Mouse (Mus musculus) liver, embryonic 14.5 days (tissue): Measurements from ENCODE around the gene Fes. TPM values are rescaled to one million over a fixed set of nuclear protein-coding genes. Genes with fewer than 3 reads are reported as not detected.

Experiments
- ATAC-seq: fragments of 200-750 bp; cut with Nextera tagmentation; 2 replicates; pipeline ENCODE4 v1.8.0; 2017; ENCODE audit warnings: moderate number of reproducible peaks, mild to moderate bottlenecking, moderate library complexity; ENCODE audit not compliant: insufficient read depth
- DNase-seq, 3 experiments: peaks; one replicate each; pipeline ENCODE4 v3.0.0-alpha.2; 2012 to 2013; ENCODE audit warnings: low read depth in 3 of 3, low spot score in 3 of 3
- H3K27ac ChIP-seq: fragments of 300-500 bp; sonication (generic); 2 replicates; pipeline ENCODE4 v1.5.1; 2014; ENCODE audit warnings: moderate library complexity, mild to moderate bottlenecking, control low read depth, inconsistent platforms
- H3K27me3 ChIP-seq: fragments of 300-500 bp; sonication (generic); 2 replicates; pipeline ENCODE4 v1.6.1; 2014; ENCODE audit warnings: mild to moderate bottlenecking, low read length, moderate library complexity; ENCODE audit not compliant: control insufficient read depth, insufficient read depth
- H3K36me3 ChIP-seq: fragments of 300-500 bp; sonication (generic); replicated peaks from 2 replicates; pipeline ENCODE4 v1.6.1; 2014; ENCODE audit warnings: low read depth; ENCODE audit not compliant: control insufficient read depth, insufficient read depth
- H3K4me1 ChIP-seq, 2 experiments: fragments of 200-500 bp in 1 of 2; fragments of 300-500 bp in 1 of 2; sonication (generic) in 1 of 2; replicated peaks; 2 replicates each; pipeline ENCODE4 v1.6.1; 2012 to 2014; ENCODE audit warnings: antibody characterized with exemption in 1 of 2, inconsistent platforms in 1 of 2, low read length in 1 of 2; ENCODE audit not compliant: control insufficient read depth in 2 of 2, insufficient read depth in 2 of 2
- H3K4me2 ChIP-seq: fragments of 300-500 bp; sonication (generic); 2 replicates; pipeline ENCODE4 v1.6.1; 2014; ENCODE audit warnings: low read depth, mild to moderate bottlenecking, control low read depth, moderate library complexity
- H3K4me3 ChIP-seq, 2 experiments: fragments of 200-500 bp in 1 of 2; fragments of 300-500 bp in 1 of 2; sonication (generic) in 1 of 2; 2 replicates each; pipeline ENCODE4 v1.5.1; 2012 to 2014; ENCODE audit warnings: low read depth in 2 of 2, low read length in 2 of 2, mild to moderate bottlenecking in 2 of 2, control low read depth in 1 of 2, inconsistent platforms in 1 of 2, moderate library complexity in 1 of 2; ENCODE audit not compliant: insufficient read depth in 1 of 2
- H3K9ac ChIP-seq: fragments of 300-500 bp; sonication (generic); replicated peaks from 2 replicates; pipeline ENCODE4 v1.6.1; 2014; ENCODE audit warnings: mild to moderate bottlenecking, control low read depth, moderate library complexity
- H3K9me3 ChIP-seq: fragments of 300-500 bp; sonication (generic); 2 replicates; pipeline ENCODE4 v1.6.1; 2016; ENCODE audit warnings: low read length, mixed read lengths; ENCODE audit not compliant: control insufficient read depth
- CTCF ChIP-seq: IDR thresholded peaks from 2 replicates; pipeline ENCODE4 v1.5.1; 2016; ENCODE audit warnings: antibody characterized with exemption, low read depth, control low read depth
- EP300 ChIP-seq: IDR thresholded peaks from 2 replicates; pipeline ENCODE4 v1.6.1; 2016; ENCODE audit warnings: antibody characterized with exemption, low read depth
- WGBS: fragments of 180-500 bp; shearing (Covaris S2); extraction: QIAGEN DNeasy Blood & Tissue Kit; methylation state at CpG from one replicate; pipeline ENCODE4 v1.1.7; 2014; ENCODE audit not compliant: insufficient replicate concordance; 5-methylcytosine and 5-hydroxymethylcytosine counted together
- polyA plus RNA-seq, 2 experiments: library from polyadenylated mRNA; depleted of rRNA in 1 of 2; stranded (reverse) in 1 of 2; unstranded in 1 of 2; fragments of >200 nt; fragmentation: Nextera tagmentation in 1 of 2; extraction: Ambion mirVana in 1 of 2; gene quantifications; 2 replicates each; pipeline versions ENCODE4 v1.2.1 to v1.2.3; 2012 to 2014

The Fes gene
- polyA plus RNA-seq, 2 experiments = 9.0 to 11.9 TPM

DNA sequence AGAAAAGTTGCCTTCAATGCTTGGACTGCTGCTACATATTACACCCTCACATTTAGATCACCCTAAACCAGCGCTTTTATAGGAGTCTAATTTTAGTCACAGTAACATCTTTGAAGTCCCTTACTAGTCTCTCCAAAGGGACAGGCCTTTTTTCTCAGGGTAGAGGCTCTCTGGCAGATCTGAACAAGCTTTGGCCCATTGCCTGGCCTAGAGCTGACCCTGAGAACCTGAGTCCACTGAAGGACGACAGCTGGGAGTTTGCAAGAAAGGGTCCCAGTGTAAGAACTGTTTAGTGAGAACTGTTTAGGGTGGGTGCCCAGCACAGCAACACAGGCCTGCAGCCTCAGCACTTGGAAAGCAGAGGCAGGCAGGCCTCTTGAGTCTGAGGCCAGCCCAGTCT lies 22.0 kb downstream of the Fes start:
- peaks cover 8% of the 10 kb centered on the region for H3K27me3 ChIP-seq
- H3K4me2 ChIP-seq = no peak overlapping the region
- no peak overlapping the region for H3K27ac ChIP-seq
- WGBS = 67% methylated on average over 2 of the region's 2 CpGs
- H3K9me3 ChIP-seq = no peaks in the 10 kb centered on the region
- H3K9ac ChIP-seq = no peak overlapping the region
- peaks cover 0 to 7% of the 10 kb centered on the region in 2 experiments; a peak in 1 of 4 replicates for H3K4me1 ChIP-seq
- DNase-seq (no peak), ATAC-seq (no peak)
- H3K36me3 ChIP-seq = no peaks in the 10 kb centered on the region
- no peak overlapping the region for H3K4me3 ChIP-seq
- TF ChIP-seq EP300 = no peak
- TF ChIP-seq CTCF = no peak

DNA sequence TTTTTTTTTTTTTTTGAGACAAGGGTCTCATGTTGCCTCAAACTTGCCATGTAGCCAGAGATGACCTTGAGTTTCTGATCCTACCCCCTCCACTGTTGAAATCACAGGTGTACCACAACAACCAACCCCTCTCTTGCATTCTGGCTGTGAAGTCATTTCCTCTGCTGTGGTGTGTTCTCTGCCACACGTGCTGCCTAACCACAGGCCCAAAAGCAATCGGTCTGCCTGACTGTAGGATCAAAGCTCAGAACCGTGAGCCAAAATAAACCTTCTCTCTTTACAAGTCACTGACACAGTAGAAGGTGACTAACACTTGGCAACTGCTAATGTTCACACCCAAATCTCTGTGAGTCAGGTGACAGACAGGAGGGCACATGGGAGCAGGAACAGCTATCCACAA lies 27.3 kb downstream of the Fes start:
- no peaks in the 10 kb centered on the region for H3K36me3 ChIP-seq
- no peaks in the 10 kb centered on the region for H3K4me1 ChIP-seq
- H3K9me3 ChIP-seq = no peaks in the 10 kb centered on the region
- no peak overlapping the region for H3K4me2 ChIP-seq
- no peak overlapping the region for H3K27ac ChIP-seq
- ATAC-seq = no peak
- no peak overlapping the region for H3K9ac ChIP-seq
- no peak overlapping the region for H3K4me3 ChIP-seq
- TF ChIP-seq CTCF (no peak), EP300 (no peak)
- WGBS = 40% methylated on average over 3 of the region's 3 CpGs
- H3K27me3 ChIP-seq = no peaks in the 10 kb centered on the region
- no peak for DNase-seq

GRCm38 (mm10) chr7:80358039-80358438 lies 29.7 kb downstream of the Fes start:
- no peaks in the 10 kb centered on the region for H3K27me3 ChIP-seq
- ATAC-seq = no peak
- no peaks in the 10 kb centered on the region for H3K36me3 ChIP-seq
- H3K27ac ChIP-seq = no peak overlapping the region
- WGBS = 73% methylated on average over 4 of the region's 4 CpGs
- no peak overlapping the region for H3K4me3 ChIP-seq
- TF ChIP-seq CTCF = no peak
- no peak for TF ChIP-seq EP300
- DNase-seq = no peak
- no peak overlapping the region for H3K4me2 ChIP-seq
- no peak overlapping the region for H3K9ac ChIP-seq
- H3K4me1 ChIP-seq = no peaks in the 10 kb centered on the region
- no peaks in the 10 kb centered on the region for H3K9me3 ChIP-seq

DNA sequence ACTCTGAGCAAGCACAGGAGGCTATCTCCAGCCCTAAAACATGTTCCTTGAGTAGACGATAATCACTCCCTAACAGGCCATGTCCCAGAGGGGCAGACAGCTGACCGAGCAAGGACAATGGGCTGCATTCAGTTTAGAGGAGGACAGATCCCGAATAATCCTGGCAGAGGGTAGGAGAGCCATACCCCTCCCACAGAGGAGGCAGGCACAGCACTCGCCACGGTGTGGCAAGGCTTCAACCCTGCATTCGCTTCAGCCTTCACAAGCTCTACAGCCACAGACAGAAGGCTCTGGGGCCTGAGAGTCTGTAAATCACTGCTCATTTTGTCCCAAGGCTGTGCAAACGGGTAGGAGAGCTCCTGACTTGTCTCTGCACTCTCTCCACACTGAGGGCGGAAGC lies 30.6 kb downstream of the Fes start:
- Histone ChIP-seq H3K9me3 (no peaks in the 10 kb centered on the region), H3K36me3 (no peaks in the 10 kb centered on the region), H3K27me3 (no peaks in the 10 kb centered on the region), H3K9ac (no peak overlapping the region), H3K4me3 (no peak overlapping the region), H3K4me2 (no peak overlapping the region), H3K4me1 (no peaks in the 10 kb centered on the region), H3K27ac (no peak overlapping the region)
- TF ChIP-seq CTCF (no peak), EP300 (no peak)
- ATAC-seq = no peak
- 66% methylated on average over 8 of the region's 8 CpGs for WGBS
- no peak for DNase-seq

GRCm38 (mm10) chr7:80356351-80356750 lies 31.4 kb downstream of the Fes start:
- no peak overlapping the region for H3K9ac ChIP-seq
- TF ChIP-seq EP300 = no peak
- TF ChIP-seq CTCF = no peak
- H3K4me3 ChIP-seq = no peak overlapping the region
- no peak for ATAC-seq
- WGBS = 82% methylated on average over 13 of the region's 13 CpGs
- no peaks in the 10 kb centered on the region for H3K27me3 ChIP-seq
- DNase-seq = no peak
- no peak overlapping the region for H3K4me2 ChIP-seq
- no peaks in the 10 kb centered on the region for H3K4me1 ChIP-seq
- H3K9me3 ChIP-seq = no peaks in the 10 kb centered on the region
- H3K36me3 ChIP-seq = no peaks in the 10 kb centered on the region
- no peak overlapping the region for H3K27ac ChIP-seq
